Comparison of ENCODE assay signal across 10 mouse cellular contexts in the genomic region with DNA sequence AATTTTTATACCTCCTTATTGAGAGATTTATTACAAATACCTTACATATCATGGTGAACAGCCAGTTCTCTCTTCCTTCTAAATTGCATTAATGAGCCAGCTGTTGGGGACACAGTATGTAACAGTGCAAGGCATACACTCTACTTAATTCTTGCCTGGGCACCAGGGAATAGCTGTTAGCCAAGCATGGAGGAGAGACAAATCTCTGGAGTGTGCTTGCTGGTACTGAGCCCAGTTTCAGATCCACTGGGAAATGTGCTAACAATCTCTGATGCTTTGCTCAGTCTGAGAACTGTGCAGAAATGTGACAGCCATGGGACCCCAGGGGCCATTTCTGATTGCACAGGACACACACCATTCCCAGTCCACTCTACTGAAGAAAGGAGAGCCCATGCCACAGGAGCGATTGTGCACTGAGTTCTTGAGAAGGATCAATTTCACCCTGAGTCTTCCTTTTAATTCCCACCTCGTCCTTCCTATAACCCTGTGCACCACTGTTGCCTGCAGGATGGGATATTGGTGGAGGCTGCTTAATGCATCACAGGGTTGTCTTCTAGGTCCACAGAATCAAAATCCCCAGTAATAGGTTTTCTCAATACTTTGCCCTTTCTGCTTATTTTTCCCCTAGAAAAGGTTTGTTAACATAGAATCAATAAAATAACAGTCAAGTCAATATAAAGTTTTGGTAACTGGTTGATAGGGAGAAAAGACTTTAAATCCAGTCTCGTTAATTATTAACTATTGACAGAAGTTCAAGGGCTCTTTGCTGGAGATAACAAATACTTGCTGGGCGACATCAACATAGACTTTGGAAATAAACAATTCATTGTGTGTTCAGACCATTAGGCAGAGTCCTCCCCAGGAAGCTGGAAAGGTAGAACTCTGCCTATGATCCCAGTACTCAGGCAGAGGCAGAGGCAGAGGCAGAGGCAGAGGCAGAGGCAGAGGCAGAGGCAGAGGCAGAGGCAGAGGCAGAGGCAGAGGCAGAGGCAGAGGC. TPM values are rescaled to one million over a fixed set of nuclear protein-coding genes. Genes with fewer than 3 reads are reported as not detected.
DNase-seq lines count a peak whose midpoint lies in the region; ATAC-seq and TF ChIP-seq lines count a peak whose summit lies in the region.
"Had no signal": no experiment of that assay in that cellular context is flagged by ENCODE, and none has a peak within 500 bp of the region (broad histone marks: within the 10 kb centered on the region; RNA-seq: fewer than 3 reads in every experiment).

No protein-coding gene starts in this region.

- H3K36me3 ChIP-seq in liver, adult 2 months (ENCODE audit: control insufficient read depth, insufficient read depth, low read length), result peaks cover 29% of the 10 kb centered on the region
- no peaks in the 10 kb centered on the region for H3K36me3 ChIP-seq in liver, embryonic 15.5 days (replicated peaks)
- H3K36me3 ChIP-seq in stomach, postnatal 0 days (ENCODE audit: control insufficient read depth, insufficient read depth, low read length), result no peaks in the 10 kb centered on the region
- H3K36me3 ChIP-seq: G1E had no signal

- no peak overlapping the region for H3K4me2 ChIP-seq in liver, embryonic 15.5 days
- H3K4me2 ChIP-seq in stomach, postnatal 0 days (replicated peaks; ENCODE audit: low read depth), result no peak overlapping the region

- WGBS in liver, adult 2 months, result 19% methylated on average over 4 of the region's 4 CpGs
- 48% methylated on average over 4 of the region's 4 CpGs for WGBS in liver, embryonic 15.5 days (ENCODE audit: insufficient replicate concordance)
- WGBS in stomach, postnatal 0 days, result 57% methylated on average over 4 of the region's 4 CpGs

- TF ChIP-seq POLR2A in liver, adult 2 months (IDR thresholded peaks at IDR 0.05; ENCODE audit: extremely low read depth, insufficient read depth, low read length), result no peak

- no peak for TF ChIP-seq EP300 in stomach, postnatal 0 days (optimal IDR thresholded peaks at IDR 0.05)

- peak overlapping the region; percentile 100 for H3K27ac ChIP-seq in liver, adult 2 months (replicated peaks; ENCODE audit: insufficient read depth, low read depth, low read length)
- peak overlapping the region; percentile 58 for H3K27ac ChIP-seq in liver, embryonic 15.5 days (replicated peaks)
- no peak overlapping the region for H3K27ac ChIP-seq in stomach, postnatal 0 days (replicated peaks)

- no peaks in the 10 kb centered on the region for H3K27me3 ChIP-seq in liver, adult 2 months (ENCODE audit: control insufficient read depth, insufficient read depth, low read length)
- no peaks in the 10 kb centered on the region for H3K27me3 ChIP-seq in liver, embryonic 15.5 days
- H3K27me3 ChIP-seq in stomach, postnatal 0 days (ENCODE audit: control insufficient read depth, insufficient read depth, low read length), result no peaks in the 10 kb centered on the region

- peak; percentile 68 for ATAC-seq in liver, embryonic 15.5 days (ENCODE audit: insufficient read depth)
- ATAC-seq in stomach, postnatal 0 days (ENCODE audit: low FRiP score, low TSS enrichment), result peak; percentile 86

- peak; percentile 73 for DNase-seq in adrenal gland, postnatal 10 days
- no peak for DNase-seq in adrenal gland, postnatal 4 days (ENCODE audit: low spot score in 2 of 2)
- peak; percentile 99 for DNase-seq in liver, adult 2 months (ENCODE audit: extremely low read depth, low read depth, low spot score)
- no peak for DNase-seq in liver
- DNase-seq in stomach, postnatal 0 days (ENCODE audit: low spot score), result no peak
- DNase-seq in retina, embryonic 14.5 days (ENCODE audit: low spot score), result no peak
- no peak for DNase-seq in ovary, adult 18-20 months (ENCODE audit: low spot score)
- DNase-seq: lung, postnatal 10 days had no signal

- H3K9ac ChIP-seq in liver, adult 2 months (ENCODE audit: low read depth, low read length), result peak overlapping the region; percentile 88
- no peak overlapping the region for H3K9ac ChIP-seq in liver, embryonic 15.5 days
- no peak overlapping the region for H3K9ac ChIP-seq in stomach, postnatal 0 days (ENCODE audit: low read length)

- peaks cover 28% of the 10 kb centered on the region for H3K79me2 ChIP-seq in liver, adult 2 months (ENCODE audit: control insufficient read depth, insufficient read depth, low read length)

- H3K4me1 ChIP-seq in liver, adult 2 months (ENCODE audit: control insufficient read depth, insufficient read depth, low read length), result peaks cover 46% of the 10 kb centered on the region
- H3K4me1 ChIP-seq in liver, embryonic 15.5 days (replicated peaks), result no peaks in the 10 kb centered on the region
- H3K4me1 ChIP-seq in stomach, postnatal 0 days (replicated peaks; ENCODE audit: control insufficient read depth, insufficient read depth), result no peaks in the 10 kb centered on the region

- no peaks in the 10 kb centered on the region for H3K9me3 ChIP-seq in liver, embryonic 15.5 days (replicated peaks)
- no peaks in the 10 kb centered on the region for H3K9me3 ChIP-seq in stomach, postnatal 0 days (ENCODE audit: control insufficient read depth, low read length)

- no peak overlapping the region for H3K4me3 ChIP-seq in liver, adult 2 months (ENCODE audit: insufficient read depth, low read depth, low read length)
- H3K4me3 ChIP-seq in liver, embryonic 15.5 days (replicated peaks), result no peak overlapping the region
- no peak overlapping the region for H3K4me3 ChIP-seq in stomach, postnatal 0 days (ENCODE audit: low read depth, low read length)

- no peak for TF ChIP-seq CTCF in liver, adult 2 months (IDR thresholded peaks at IDR 0.05; ENCODE audit: low read depth, low read length)
- TF ChIP-seq CTCF in stomach, postnatal 0 days (IDR thresholded peaks at IDR 0.05; ENCODE audit: low read depth), result no peak

RNA-seq across cellular contexts. Expression of a gene that starts 25.1 kb away (rescaled TPM):
- total RNA-seq in adrenal gland, postnatal 10 days (2021), result 1 to 10 TPM; 2.5 to 2.7 TPM
- total RNA-seq in adrenal gland, postnatal 4 days (2021), result 1 to 10 TPM; 1.2 to 2.2 TPM
- 40.7 and 43.6 TPM in 2 replicates for total RNA-seq in liver, adult 2 months (2014; rRNA removed)
- 20.2 and 20.8 TPM in 2 replicates for polyA plus RNA-seq in liver, adult 2 months (2012; rRNA removed)
- 2.9 and 3.3 TPM in 2 replicates for polyA plus RNA-seq in liver, embryonic 15.5 days (2015; fragmentation: Nextera tagmentation; extraction: Ambion mirVana)
- polyA plus RNA-seq in stomach, postnatal 0 days (2015; fragmentation: Nextera tagmentation; extraction: Ambion mirVana), result 2.2 and 2.4 TPM in 2 replicates
- polyA plus RNA-seq: G1E had no signal

RNA-seq across cellular contexts. Expression of a gene that starts 31.5 kb away (rescaled TPM):
- total RNA-seq in adrenal gland, postnatal 10 days (2021), result 10 to 100 TPM; 34.3 to 46.2 TPM
- 10 to 100 TPM; 77.3 to 90.7 TPM for total RNA-seq in adrenal gland, postnatal 4 days (2021)
- total RNA-seq in liver, adult 2 months (2014; rRNA removed), result 51.2 and 58.3 TPM in 2 replicates
- 19.1 and 20.0 TPM in 2 replicates for polyA plus RNA-seq in liver, adult 2 months (2012; rRNA removed)
- polyA plus RNA-seq in liver, embryonic 15.5 days (2015; fragmentation: Nextera tagmentation; extraction: Ambion mirVana), result 12.4 and 14.1 TPM in 2 replicates
- 9.7 and 13.2 TPM in 2 replicates for polyA plus RNA-seq in stomach, postnatal 0 days (2015; fragmentation: Nextera tagmentation; extraction: Ambion mirVana)
- polyA plus RNA-seq: G1E had no signal

Comparison
In these comparisons a context has a peak if more than half of its experiments do, and no peak if none do; other contexts are left out.
1. DNase-seq: peak in adrenal gland, postnatal 10 days (single experiment) and liver, adult 2 months (single experiment); none in adrenal gland, postnatal 4 days (0 of 2), liver (single experiment), stomach, postnatal 0 days (single experiment), retina, embryonic 14.5 days (single experiment) and ovary, adult 18-20 months (single experiment).
2. RNA of a gene that starts 25.1 kb away (total RNA-seq): 40.7 to 43.6 TPM in liver, adult 2 months; 2.5 to 2.7 TPM in adrenal gland, postnatal 10 days and 1.2 to 2.2 TPM in adrenal gland, postnatal 4 days; every median in the first group is over 10 times any median in the second.